Mouse (Mus musculus) liver, embryonic 14.5 days (tissue): ENCODE data around the gene Sgsm1.

ENCODE experiments used
- CTCF ChIP-seq: IDR thresholded peaks from 2 replicates; pipeline ENCODE4 v1.5.1; 2016; ENCODE audit warnings: antibody characterized with exemption, low read depth, control low read depth
- EP300 ChIP-seq: IDR thresholded peaks from 2 replicates; pipeline ENCODE4 v1.6.1; 2016; ENCODE audit warnings: antibody characterized with exemption, low read depth

DNA sequence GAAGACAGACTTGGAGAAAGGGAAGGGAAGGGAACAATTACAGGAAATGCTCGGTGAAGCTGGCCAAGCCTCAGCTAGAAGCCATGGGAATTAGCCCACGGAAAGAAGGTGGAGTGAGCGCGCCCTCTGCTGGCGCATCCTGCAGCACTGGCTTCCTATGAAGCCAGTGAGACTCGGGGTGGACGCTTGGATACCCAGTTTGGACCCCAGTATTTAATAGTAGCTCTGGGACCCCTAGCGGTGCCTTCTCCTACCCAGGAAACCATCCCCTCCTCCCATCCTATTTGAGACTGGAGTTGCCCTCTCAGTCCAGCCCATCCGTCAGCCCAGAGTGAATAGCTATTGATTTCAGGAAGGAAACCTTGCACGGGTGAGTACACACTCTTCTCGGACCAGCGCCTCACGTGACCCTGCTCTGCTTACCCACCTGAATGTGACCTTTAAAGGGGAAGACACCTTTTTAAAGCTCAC lies 83.9 kb downstream of the Sgsm1 start, which contains the start of gene Tmem211:
- TF ChIP-seq CTCF, result peak; percentile 88
- TF ChIP-seq EP300, result no peak
